Mouse (Mus musculus) urinary bladder, postnatal 14 days (tissue): ENCODE data around the gene B430305J03Rik.

ENCODE experiments used
- DNase-seq: peaks from one replicate; pipeline ENCODE4 v3.0.0; 2021; ENCODE audit warnings: low spot score

Gene B430305J03Rik

DNA sequence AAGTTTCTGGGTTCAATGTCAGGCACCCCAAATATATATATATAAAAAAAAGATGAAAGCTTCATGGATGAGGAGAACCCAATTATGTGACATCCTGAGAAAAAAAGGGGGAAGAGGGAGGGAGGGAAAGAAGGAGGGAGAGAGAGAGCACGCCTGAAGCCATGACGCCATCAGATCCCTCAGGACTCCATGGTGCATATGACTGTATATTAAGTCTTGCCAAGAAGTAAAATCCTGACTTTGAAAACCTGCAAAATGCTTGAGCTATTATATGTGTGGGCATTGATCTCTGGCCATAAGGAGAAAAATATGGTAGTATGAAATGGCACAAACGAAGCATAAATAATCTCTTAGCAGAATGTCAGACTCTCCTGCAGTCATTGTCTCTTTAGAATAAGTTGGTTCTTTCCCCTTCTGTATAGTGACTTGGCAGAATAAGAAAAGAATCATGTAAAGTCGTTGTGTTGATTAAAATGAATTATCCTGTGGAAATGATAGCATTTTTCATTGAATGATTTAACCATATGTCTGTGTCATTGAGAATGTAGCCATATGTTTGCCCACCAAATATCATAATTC lies 17.6 kb downstream of the B430305J03Rik start:
- DNase-seq: no peak

DNA sequence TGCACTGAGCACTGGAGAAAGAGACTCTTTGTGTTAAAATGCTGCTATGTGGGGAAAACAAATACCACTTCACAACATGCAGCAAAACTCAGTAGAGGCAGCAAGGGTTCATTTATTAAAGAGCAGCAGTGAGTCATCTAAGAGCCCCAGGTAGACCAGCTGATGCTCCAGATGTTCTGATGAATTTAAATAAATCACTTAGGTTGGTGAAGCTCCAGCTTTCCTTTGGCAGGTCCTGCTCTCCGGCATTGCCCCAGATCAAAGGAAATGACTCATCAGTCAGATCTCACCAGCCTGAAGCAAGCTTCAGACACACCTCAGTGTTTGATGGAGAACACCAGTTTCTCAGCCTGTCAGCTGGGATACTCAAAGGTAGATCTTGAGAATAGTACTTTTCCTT lies 20.1 kb downstream of the B430305J03Rik start:
- no peak for DNase-seq

DNA sequence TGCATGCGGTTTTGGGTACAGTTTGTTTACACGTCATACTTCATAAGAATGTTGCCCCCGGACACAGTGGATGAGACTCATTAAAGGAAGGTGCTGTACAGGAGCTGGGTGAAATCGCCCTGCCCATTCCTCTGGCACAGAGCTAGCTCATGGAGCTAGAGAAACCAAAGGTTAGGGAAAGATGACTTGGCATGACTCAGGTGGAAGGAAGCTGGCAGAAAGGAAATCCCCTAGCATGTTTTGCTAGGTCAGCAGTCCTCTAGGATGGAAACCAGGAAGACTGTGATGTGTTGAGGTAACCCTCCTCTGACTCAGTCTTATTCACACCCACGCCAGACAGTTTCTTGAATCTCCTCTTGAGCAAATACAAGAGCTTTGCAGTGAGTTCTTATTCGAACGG lies 21.7 kb downstream of the B430305J03Rik start:
- peak; percentile 17 for DNase-seq

DNA sequence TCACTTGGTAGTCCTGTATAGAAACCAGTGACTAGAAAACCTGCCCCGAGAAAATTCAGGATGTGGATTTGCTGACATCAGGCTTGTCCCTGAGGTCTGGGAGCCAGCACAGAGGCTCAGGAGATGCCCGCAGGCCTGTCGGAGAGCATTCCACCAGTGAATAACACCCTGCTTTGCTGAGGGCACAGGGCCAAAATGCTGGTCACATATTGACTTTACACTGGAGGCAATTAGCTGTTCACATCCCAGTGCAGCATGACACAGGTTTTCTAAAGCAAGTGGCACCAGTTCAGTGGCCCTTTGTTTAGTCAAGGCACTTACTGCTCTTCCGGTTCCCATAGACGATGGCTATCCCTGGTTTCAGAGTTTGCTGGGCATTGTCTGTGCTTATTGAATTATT lies 25.4 kb downstream of the B430305J03Rik start:
- peak; percentile 14 for DNase-seq

DNA sequence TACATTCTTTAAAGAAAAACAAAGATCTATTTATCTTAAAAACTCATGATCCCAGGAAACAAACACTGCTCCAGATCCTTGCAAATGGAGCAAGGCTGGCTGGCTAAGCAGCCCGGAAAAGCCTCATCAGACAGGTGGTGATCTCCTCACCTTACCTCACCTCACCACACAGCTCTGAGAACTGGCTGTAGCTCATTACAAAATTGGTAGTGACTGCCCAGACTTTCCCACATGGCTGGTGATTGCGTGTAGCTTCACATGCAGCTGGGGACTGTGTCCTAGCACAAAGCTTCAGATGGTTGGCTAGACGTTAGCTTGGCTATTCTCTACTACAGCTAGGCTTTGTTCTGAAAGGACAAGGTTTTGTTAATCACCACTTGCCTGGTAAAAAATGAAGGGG lies 28.5 kb downstream of the B430305J03Rik start:
- DNase-seq: no peak

DNA sequence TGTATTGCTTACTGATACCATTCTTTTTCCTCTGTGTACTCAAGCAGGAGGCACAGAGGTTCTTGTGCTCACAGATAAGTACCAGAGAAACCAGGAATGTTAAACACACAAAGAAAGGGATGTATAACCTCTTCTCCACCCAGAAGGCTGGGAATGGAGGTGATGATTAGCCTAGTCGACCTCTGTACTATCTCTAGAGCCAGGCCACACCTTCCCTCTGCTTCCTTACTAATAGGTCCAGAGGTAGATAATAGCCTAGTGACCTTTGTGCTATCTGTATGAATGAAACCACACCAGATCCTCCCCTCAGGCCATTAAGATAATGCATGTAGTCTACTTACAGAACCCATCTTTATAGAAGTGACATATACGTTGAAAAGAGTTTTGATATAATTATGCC lies 29.5 kb downstream of the B430305J03Rik start:
- DNase-seq: no peak

DNA sequence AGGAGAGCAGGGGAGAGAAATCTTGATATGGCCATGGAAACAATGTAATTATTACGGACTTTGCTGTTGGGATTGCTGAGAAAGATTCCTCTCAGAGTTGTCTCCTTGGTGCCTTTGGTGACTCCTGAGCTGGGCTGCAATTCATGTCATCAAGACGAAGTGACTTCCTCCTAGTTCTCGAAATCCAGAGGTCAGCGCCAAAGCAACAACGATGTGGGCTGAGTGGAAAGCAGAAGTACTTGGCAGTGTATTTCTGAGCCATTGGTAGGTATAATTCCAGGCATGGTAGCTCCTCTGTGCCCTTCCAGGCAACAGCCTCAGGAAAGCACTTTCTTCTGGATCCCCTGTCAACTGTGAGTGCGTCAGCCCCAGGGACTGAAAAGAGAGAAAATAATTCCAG lies 44.1 kb downstream of the B430305J03Rik start:
- DNase-seq: no peak

DNA sequence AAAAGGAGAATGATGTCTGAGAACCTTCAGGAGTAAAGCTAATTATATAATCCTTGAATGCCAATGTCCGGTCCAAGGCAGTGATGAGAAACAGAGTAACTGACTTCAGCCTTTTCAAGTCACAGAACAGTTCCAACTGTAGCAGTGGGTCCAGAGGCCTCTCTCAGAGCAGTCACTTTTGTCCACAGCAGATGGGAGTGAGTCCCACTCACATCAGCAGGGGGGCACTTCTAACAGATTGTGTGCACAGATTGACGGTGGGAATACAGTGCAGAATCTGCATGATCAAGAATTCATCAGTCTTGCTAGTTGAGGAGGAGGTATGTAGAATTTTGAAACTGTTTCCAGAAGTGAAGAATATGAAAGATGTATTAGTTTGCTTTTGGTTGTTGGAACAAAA lies 45.7 kb downstream of the B430305J03Rik start:
- no peak for DNase-seq

DNA sequence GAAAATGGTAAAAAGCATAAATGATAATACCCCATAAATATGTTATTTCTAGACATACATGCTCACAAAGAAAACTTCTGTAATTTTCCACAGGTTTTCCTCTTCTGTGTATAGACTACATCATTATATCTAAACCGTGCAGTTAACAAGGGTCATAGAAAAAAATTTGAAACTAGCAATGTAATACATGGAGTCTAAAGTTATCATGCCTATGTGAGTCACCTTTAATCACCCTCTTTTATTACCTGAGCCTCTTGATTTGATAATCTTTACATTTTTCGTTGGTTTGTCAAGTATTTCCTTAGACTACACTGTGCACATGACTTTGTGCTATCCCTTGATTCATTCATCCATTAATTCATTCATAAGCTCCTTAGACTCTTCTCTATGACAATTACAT lies 50.7 kb downstream of the B430305J03Rik start:
- no peak for DNase-seq
